Mouse (Mus musculus) myocyte (in vitro differentiated cells): ENCODE data around the gene Igfbp4.

Experiments
- MAX ChIP-seq: IDR thresholded peaks from one replicate; pipeline ENCODE4 v1.6.1; 2011; ENCODE audit warnings: low read depth, mild to moderate bottlenecking, control low read depth
- POLR2A ChIP-seq: IDR thresholded peaks from one replicate; pipeline ENCODE4 v1.6.1; 2011; ENCODE audit warnings: low read depth, mild to moderate bottlenecking, control low read depth, moderate library complexity; ENCODE audit not compliant: insufficient read length

- TF ChIP-seq POLR2A, result no peak
- TF ChIP-seq MAX, result no peak
These were observed 19.4 kb downstream of the Igfbp4 start for GRCm38 (mm10) chr11:99060435-99060834.
